Mouse (Mus musculus) spleen, adult 2 months (tissue): Measurements from ENCODE around the gene Mrps23.

ENCODE experiments used
- CTCF ChIP-seq: fragments of 200-500 bp; IDR thresholded peaks from 2 replicates; pipeline ENCODE4 v1.5.1; 2011; ENCODE audit warnings: mild to moderate bottlenecking, inconsistent platforms; ENCODE audit not compliant: insufficient read depth, insufficient read length, insufficient replicate concordance; ENCODE audit errors: extremely low read depth
- POLR2A ChIP-seq: fragments of 200-500 bp; IDR thresholded peaks from 2 replicates; pipeline ENCODE4 v1.6.1; 2011; ENCODE audit warnings: low read depth, low read length, inconsistent platforms

- TF ChIP-seq CTCF: no peak
- TF ChIP-seq POLR2A: no peak
Observed at GRCm38 (mm10) chr11:88240275-88240674, 36.1 kb downstream of the Mrps23 start.
